Mouse (Mus musculus) lung, adult 10 weeks (tissue): Measurements from ENCODE around the gene Mfap1a. TPM values are rescaled to one million over a fixed set of nuclear protein-coding genes. Genes with fewer than 3 reads are reported as not detected.

Experiments
- polyA plus RNA-seq: library from polyadenylated mRNA; stranded (reverse); fragments of 350-450 nt; fragmentation: Illumina TruSeq; extraction: RNeasy Lipid Tissue Mini Kit (QIAGEN cat#74804); gene quantifications from one replicate; pipeline ENCODE4 v1.2.3, GENCODE M21; 2014; ENCODE audit warnings: low read depth, low replicate concordance; ENCODE audit not compliant: insufficient read depth

Gene Mfap1a
- polyA plus RNA-seq, result 16.0 TPM

GRCm38 (mm10) chr2:121505942-121506882, at the start of gene Mfap1a, which contains the start of gene Wdr76:
Mfap1a (minus strand) TSS chr2:121506665.
Wdr76 (plus strand) TSS chr2:121506723.

GRCm38 (mm10) chr2:121473301-121474179, 32.9 kb downstream of the Mfap1a start, which contains the start of gene Mfap1b:
Mfap1b (minus strand) TSS chr2:121474067.

DNA sequence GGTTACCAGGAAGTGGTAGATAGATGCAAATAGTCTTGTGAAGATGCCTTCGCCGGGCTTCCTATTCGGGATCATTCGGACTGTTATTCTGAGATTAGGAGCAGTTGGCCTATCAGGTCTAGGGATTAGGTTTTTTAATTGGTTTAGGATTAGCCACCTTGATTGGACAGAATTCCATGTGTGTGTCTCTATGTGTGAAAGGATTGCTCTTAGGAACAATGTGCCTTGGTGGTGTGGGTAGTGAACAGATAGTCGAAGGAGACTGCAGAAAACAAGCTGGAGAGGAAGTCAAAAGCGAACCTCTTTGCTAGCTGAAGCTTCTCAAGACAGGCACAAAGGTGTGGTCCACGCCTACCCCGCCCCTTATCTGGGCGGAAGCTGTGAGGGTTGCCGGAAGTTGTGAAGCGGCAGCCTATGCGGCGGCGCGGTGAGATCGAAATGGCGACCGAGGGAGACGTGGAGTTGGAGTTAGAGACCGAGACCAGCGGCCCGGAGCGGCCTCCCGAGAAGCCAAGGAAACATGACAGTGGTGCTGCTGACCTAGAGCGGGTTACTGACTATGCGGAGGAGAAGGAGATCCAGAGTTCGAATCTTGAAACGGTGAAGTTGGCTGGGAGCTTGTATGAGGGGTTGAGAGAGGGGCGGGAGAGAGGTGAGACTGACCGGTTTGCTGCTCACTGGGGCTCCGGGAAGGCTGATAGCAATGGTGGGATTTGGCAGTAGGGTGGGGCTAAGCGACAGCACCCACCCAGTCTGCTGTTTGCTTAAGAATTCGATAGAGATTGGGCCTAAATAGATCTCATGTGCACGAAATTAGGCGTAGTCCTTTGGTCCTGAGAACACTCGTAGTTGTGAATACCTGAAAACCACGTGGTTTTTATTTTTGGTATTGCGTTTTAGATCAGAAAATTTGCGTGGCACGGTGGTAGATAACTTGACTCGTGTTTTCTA, 49.5 kb downstream of the Mfap1a start, which contains the start of gene Serinc4:
TSS of gene Serinc4 (minus strand) at position 90 of the 951 bp plus-strand sequence.

GRCm38 (mm10) chr2:121452990-121453389, 53.5 kb downstream of the Mfap1a start, which contains the start of gene Hypk:
Hypk (plus strand) TSS chr2:121453290.

DNA sequence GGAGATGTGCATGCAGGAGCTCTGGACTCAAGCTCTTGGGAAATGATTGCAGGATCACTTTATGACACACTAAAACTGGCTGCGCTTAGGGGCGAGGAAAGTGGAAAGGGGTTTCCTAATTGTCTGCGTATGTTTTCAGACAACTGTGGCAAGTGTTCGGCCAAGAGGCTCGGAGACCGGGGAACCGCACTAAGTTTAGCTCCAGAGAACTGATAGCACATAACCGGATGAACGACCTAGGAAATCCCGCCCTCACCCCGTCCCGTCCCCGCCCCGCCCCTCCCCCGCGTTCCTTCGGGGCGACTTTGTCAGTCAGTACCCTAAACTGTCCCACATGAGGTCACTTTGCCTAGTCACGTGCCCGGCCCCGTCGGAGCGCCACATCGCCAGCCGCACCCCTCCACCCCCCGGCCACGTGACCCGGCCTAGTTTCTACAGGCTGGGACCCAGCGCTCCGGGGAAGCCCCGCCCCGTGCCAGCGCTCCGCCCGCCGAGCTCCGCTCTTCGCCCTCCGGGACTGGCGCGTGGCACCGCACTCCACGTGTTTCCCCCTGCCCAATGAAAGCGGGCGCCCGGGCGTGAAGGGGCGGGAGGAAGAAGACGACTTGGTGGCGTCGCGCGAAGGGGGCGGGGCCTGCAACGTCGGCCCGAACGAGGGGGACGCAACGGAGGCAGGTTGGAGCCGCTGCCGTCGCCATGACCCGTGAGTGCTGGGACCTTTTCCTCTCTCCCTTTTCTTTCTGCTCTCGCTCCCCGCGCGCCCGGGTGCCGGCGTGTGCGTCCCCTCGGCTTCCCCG, 57.5 kb downstream of the Mfap1a start, which contains the start of gene Serf2:
TSS of gene Serf2 (plus strand) at position 457 of the 797 bp plus-strand sequence.

GRCm38 (mm10) chr2:121444178-121444577, 62.3 kb downstream of the Mfap1a start, which contains the start of gene Ell3:
Ell3 (minus strand) TSS chr2:121444278.

Other genes with a start within 250 kb of the Mfap1a start
- 7.3 TPM for gene Trp53bp1, start 235.3 kb downstream of the Mfap1a start, polyA plus RNA-seq
- 1.7 TPM for gene Map1a, start 217.1 kb downstream of the Mfap1a start, polyA plus RNA-seq
- gene Ppip5k1, start 151.3 kb downstream of the Mfap1a start, polyA plus RNA-seq, result 10.8 TPM
- 15.9 TPM for gene Ckmt1, start 149.0 kb downstream of the Mfap1a start, polyA plus RNA-seq
- 0.22 TPM for gene Strc, start 119.5 kb downstream of the Mfap1a start, polyA plus RNA-seq
- 250 TPM for gene Pdia3, start 92.9 kb downstream of the Mfap1a start, polyA plus RNA-seq
- gene Catsper2, start 92.9 kb downstream of the Mfap1a start, polyA plus RNA-seq, result 1.3 TPM
- 1.2 TPM for gene Ell3, start 62.4 kb downstream of the Mfap1a start, polyA plus RNA-seq
- gene Serf2, start 57.5 kb downstream of the Mfap1a start, polyA plus RNA-seq, result 691 TPM
- gene Hypk, start 53.4 kb downstream of the Mfap1a start, polyA plus RNA-seq, result 12.5 TPM
- gene Serinc4, start 49.9 kb downstream of the Mfap1a start, polyA plus RNA-seq, result 0.11 TPM
- gene Mfap1b, start 32.6 kb downstream of the Mfap1a start, polyA plus RNA-seq, result 28.4 TPM
- gene Wdr76, start 58 bp upstream of the Mfap1a start, polyA plus RNA-seq, result 2.1 TPM